Mouse (Mus musculus): ENCODE results near the gene Fbxo39.

The Fbxo39 gene

GRCm38 (mm10) chr11:72363523-72364240 is 49.4 kb downstream of the Fbxo39 start:
- DNase-seq (ENCODE audit: low read depth in 1 of 2, low spot score in 2 of 2): no peak

GRCm38 (mm10) chr11:72364526-72364925 is 50.3 kb downstream of the Fbxo39 start:
- DNase-seq (ENCODE audit: low read depth in 1 of 2, low spot score in 2 of 2): no peak

- DNase-seq (ENCODE audit: low read depth in 1 of 2, low spot score in 2 of 2): no peak
Observed at GRCm38 (mm10) chr11:72366126-72366525, 51.9 kb downstream of the Fbxo39 start.

GRCm38 (mm10) chr11:72367934-72368674 is 53.9 kb downstream of the Fbxo39 start:
- DNase-seq (ENCODE audit: low read depth in 1 of 2, low spot score in 2 of 2): no peak

Data from monocyte, adult 2 months (primary cell).